Mouse (Mus musculus) large intestine, adult 2 months (tissue): ENCODE measurements around the gene Trim38. TPM values are rescaled to one million over a fixed set of nuclear protein-coding genes. Genes with fewer than 3 reads are reported as not detected.
"Not testable (repeated sequence)": the region's sequence is repeated elsewhere in the genome, so short reads cannot be mapped to it uniquely, and the experiment has no call there.

Experiments used
- DNase-seq: peaks from one replicate; pipeline ENCODE4 v3.0.0-alpha.2; 2012; ENCODE audit warnings: low read depth, low spot score
- whole genome bisulfite sequencing: fragments of 180-500 bp; shearing (Covaris S2); methylation state at CpG from one replicate; pipeline ENCODE4 v1.1.7; 2018; 5-methylcytosine and 5-hydroxymethylcytosine counted together
- polyA plus RNA-seq: library from polyadenylated mRNA; depleted of rRNA; stranded (reverse); fragments of >200 nt; gene quantifications from 2 replicates; pipeline ENCODE4 v1.2.3, GENCODE M21; 2012; rRNA removed

Gene Trim38
- 0.71 and 4.1 TPM in 2 replicates for polyA plus RNA-seq

GRCm38 (mm10) chr13:23769613-23770012 lies at the start of gene Trim38:
Gene Trim38, plus strand, starts transcription at chr13:23769913.
- WGBS = 93% methylated on average over 2 of the region's 2 CpGs
- not testable (repeated sequence) for DNase-seq

DNA sequence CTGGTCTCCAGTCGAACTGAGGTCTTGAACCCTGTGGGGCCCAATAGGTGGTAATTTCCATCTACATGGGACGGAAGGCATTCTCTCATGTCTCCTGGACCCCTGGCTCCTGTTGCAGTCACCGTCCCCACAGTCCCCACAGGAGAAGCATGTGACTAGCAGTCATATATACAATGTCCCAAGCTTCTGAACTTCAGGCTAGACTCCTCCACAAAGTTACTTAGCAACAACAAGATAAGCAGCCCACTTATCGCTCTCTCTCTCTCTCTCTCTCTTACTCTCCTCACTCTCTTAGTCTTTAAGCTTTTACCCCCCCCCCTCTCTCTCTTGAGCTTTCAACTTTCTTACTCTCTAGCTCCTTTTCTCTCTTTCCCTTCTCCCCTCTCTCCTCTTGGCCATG lies 45.5 kb upstream of the Trim38 start:
- WGBS = 91% methylated on average over 4 of the region's 4 CpGs
- DNase-seq = no peak

DNA sequence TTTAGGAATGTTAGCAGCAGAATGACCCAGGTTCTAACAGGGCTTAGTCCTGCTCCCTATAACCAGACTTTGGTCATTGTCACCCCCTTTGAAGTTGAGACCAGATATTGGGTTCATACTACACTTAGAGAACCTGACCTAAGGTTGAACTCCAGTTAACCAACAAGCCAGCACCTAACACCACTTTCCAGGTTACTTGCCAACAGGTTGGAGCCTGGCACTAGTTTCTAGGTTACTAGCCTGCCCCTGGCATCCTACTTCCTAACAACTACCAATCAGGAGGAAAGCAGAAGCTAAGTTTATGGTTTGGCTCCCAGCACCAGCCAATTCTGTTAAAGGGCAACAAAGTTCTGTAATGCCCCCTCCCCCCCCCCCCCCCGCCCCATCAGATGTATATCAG lies 44.5 kb upstream of the Trim38 start:
- no peak for DNase-seq
- 38% methylated on average over 1 of the region's 1 CpGs for WGBS

DNA sequence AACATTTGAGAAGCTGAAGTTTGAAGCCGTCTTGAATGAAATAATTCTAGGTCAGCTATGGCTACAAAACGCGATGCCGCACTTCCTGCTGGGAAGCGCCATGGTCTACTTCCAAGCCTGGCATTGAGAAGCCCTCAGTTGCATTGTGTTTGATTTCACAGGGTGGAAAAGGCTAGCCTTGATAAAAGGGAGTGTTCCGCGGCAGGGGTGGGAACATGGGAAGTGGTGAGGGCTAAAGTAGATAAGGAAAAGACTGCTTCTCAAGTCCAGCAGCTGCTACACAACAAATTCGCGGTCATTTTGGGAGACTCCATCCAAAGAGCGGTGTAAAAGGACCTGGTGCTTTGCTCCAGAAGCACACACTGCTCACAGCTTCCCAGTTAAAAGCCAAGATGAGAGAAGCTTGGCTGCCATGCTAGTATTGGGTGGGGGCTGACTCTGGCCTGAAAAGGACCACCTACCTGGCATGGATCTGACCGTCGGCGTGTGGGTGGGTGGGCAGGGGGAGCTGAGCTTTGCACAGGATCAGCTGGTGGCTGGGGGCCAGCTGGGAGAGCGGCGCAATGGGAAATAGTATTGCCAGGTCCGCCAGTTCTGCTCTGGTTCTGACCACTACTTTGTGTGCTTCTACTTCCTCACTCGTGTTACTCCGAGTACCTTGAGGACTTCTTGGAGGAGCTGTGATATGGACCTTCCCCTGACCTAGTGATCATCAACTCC lies 41.1 kb upstream of the Trim38 start:
- 88% methylated on average over 18 of the region's 18 CpGs for WGBS
- no peak for DNase-seq

- DNase-seq = no peak
- WGBS = 88% methylated on average over 9 of the region's 9 CpGs
These were observed 40.6 kb upstream of the Trim38 start for GRCm38 (mm10) chr13:23729192-23729525.

DNA sequence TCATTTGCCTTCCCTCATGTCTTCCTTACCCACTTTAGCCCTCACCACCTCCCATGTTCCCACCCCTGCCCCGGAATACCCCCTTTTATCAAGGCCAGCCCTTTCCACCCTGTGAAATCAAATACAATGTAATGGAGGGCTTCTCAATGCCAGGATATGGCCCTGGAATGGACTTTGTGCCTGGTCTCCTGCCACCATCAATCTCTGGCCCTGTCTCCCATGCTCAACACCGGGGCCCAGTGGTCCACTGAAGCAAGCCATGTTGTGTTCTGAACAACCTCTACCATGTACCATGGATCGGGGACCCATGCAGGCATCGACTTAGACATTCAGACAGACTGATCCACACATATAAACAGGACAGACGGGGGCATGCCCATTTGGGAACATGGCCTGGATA lies 40.0 kb upstream of the Trim38 start:
- WGBS = 90% methylated on average over 5 of the region's 5 CpGs
- no peak for DNase-seq

GRCm38 (mm10) chr13:23730479-23730878 lies 39.2 kb upstream of the Trim38 start:
- 20% methylated on average over 8 of the region's 8 CpGs for WGBS
- DNase-seq = peak; percentile 87

DNA sequence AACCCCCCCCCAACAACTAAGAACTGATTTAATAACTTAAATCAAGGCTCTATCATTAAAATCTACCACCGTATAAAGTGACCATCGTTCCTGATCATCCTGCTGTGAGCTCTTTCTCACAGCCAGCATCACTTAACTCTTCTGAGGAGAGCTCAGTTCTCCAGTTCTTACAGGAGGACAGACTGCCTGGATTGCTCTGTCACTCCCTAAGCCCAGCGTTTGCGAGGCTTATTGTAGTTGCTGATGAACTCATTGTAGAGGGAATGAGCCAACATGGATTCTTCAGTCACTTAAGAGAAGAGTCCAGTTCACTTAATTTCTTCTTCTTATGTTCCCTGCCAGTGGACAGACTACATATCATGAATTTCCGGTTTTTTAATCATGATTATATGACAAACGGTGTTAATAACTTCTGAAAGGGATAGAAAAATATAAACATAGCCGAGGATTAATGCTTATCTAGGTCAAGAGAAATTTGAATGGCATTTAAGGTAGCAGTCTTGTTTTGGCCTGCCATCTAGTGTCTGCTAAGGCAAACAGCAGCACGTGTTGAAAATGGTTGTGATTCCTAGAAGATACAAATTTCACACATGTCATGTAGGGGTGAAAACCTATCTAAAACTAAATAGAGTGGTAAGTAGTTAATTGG lies 37.4 kb upstream of the Trim38 start:
- WGBS = 22% methylated on average over 8 of the region's 8 CpGs
- no peak for DNase-seq

- no peak for DNase-seq
- 89% methylated on average over 5 of the region's 5 CpGs for WGBS
These were observed 32.6 kb upstream of the Trim38 start for GRCm38 (mm10) chr13:23737091-23737490.

DNA sequence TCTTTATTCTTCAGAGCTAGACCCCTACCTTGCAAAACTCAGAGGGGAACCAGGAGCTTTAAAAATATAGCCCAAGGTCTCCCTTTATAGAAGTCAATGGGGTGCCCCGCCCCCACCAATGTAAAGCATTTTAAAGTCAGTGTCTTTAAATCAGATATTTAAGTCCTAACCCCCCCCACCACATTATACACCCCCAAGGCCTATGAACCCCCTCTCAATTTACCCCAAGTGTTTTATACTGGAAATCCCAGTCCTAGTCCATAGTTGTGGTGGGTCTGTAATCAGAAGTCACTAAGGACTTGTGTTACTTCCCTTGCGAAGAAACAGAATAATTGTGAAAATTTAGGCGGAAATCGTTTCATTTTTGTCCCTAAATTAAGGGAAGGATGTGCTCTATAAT lies 31.7 kb upstream of the Trim38 start:
- WGBS = 28% methylated on average over 4 of the region's 4 CpGs
- DNase-seq = no peak

DNA sequence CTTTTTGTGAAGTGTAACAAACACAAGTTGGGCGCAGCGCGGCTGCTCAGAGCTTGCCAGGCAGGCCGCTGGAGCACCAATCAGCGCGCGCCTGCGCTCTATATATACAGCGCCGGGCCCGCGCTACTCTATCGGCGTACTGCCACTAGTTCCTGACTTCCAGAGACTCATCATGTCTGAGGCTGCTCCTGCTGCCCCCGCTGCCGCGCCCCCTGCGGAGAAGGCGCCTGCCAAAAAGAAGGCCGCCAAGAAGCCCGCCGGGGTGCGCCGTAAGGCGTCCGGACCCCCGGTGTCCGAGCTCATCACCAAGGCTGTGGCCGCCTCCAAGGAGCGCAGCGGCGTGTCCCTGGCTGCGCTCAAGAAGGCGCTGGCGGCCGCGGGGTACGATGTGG lies 31.0 kb upstream of the Trim38 start, which contains the start of gene Hist1h1c:
Hist1h1c (plus strand) TSS at position 132 of the 392 bp plus-strand sequence.
- DNase-seq = no peak
- WGBS = under 1% methylated on average over 38 of the region's 38 CpGs

DNA sequence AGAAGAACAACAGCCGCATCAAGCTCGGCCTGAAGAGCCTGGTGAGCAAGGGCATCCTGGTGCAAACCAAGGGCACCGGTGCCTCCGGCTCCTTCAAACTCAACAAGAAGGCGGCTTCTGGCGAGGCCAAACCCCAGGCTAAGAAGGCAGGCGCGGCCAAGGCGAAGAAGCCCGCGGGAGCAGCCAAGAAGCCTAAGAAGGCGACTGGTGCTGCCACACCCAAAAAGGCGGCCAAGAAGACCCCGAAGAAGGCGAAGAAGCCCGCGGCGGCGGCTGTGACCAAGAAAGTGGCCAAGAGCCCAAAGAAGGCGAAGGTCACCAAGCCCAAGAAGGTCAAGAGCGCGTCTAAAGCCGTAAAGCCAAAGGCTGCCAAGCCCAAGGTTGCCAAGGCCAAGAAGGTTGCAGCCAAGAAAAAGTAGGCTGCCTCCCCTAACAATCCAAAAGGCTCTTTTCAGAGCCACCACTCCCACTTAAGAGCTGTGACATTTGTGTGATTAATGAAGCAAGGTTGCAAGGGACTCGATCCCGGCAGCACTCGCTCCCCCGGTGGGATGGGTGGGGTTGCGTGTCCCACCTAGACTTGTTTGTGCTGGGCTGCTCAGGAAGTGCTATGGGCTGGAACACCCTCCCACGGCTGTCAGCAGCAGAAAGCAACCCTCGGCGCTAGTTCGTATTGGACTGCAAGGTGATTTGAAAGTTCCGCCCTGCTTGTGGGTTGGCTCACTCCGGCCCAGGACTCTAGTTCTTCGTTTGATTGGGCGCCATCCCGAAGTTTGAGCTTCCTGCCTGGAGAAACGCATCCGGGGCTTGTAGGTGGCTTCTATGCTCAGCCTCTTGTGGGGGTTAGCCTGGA lies 30.4 kb upstream of the Trim38 start:
- DNase-seq = peak; percentile 84
- WGBS = under 1% methylated on average over 39 of the region's 39 CpGs

- DNase-seq = no peak
- WGBS = under 1% methylated on average over 14 of the region's 14 CpGs
These were observed 29.8 kb upstream of the Trim38 start for GRCm38 (mm10) chr13:23739922-23740252.

GRCm38 (mm10) chr13:23740256-23740840 lies 29.4 kb upstream of the Trim38 start:
- WGBS = 16% methylated on average over 13 of the region's 13 CpGs
- DNase-seq = no peak

DNA sequence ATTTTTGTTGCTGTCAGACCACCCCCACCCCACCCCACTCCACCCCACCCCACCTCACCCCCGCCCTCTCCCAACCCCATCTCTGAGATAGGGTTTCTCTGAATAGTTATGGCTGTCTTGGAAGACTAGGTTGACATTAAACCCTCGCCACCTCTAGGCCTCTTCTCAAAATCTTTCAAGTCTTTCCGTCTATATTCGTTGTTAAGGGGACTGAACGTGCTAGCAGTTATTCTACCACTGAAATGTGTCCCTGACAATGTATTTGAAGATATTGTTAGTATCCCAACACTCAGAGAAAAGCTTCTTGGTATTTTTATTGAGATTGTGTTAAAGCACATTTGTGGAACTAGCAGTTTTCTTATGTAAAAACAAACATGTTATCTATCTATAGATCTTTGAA lies 28.8 kb upstream of the Trim38 start:
- 56% methylated on average over 5 of the region's 5 CpGs for WGBS
- no peak for DNase-seq

GRCm38 (mm10) chr13:23742007-23742406 lies 27.7 kb upstream of the Trim38 start:
- no peak for DNase-seq

DNA sequence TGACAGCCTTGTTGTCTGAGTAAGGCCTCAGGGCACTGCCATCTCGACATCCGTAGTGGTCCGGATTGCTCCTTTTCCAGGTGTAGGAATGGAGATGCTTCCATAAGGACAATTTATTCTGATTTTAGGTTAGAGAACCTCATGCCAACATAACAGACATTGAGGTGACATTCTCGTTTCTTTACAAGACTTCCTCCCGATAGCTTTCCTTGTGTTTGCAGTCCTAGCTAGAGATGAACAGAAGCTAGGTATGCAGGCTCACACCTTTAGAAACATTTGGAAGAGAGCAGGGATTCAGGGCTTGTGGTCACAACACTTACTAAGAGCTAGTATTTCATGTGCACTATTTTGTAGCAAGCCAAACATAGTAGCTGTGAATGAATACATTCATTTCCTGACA lies 26.5 kb upstream of the Trim38 start:
- 84% methylated on average over 5 of the region's 5 CpGs for WGBS
- DNase-seq = no peak

DNA sequence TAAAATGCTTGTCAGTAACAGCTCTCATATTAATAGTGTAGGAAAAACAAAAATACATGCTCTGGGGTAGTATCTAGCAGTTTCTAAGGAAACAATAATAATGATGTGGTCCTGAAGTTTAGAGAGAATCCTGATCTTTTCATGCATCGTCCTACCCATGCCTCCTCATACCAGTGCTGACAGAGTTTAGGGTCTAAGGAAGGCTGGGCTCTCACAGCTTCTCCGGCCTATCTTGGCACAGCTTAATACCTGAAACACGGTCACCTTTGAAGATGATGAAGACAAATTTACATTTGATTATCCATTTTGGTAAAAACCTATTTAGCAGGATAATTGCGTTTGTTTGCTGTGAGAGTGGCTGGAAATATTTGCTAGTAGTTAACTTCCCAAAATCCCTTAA lies 25.8 kb upstream of the Trim38 start:
- 45% methylated on average over 4 of the region's 4 CpGs for WGBS
- no peak for DNase-seq

DNA sequence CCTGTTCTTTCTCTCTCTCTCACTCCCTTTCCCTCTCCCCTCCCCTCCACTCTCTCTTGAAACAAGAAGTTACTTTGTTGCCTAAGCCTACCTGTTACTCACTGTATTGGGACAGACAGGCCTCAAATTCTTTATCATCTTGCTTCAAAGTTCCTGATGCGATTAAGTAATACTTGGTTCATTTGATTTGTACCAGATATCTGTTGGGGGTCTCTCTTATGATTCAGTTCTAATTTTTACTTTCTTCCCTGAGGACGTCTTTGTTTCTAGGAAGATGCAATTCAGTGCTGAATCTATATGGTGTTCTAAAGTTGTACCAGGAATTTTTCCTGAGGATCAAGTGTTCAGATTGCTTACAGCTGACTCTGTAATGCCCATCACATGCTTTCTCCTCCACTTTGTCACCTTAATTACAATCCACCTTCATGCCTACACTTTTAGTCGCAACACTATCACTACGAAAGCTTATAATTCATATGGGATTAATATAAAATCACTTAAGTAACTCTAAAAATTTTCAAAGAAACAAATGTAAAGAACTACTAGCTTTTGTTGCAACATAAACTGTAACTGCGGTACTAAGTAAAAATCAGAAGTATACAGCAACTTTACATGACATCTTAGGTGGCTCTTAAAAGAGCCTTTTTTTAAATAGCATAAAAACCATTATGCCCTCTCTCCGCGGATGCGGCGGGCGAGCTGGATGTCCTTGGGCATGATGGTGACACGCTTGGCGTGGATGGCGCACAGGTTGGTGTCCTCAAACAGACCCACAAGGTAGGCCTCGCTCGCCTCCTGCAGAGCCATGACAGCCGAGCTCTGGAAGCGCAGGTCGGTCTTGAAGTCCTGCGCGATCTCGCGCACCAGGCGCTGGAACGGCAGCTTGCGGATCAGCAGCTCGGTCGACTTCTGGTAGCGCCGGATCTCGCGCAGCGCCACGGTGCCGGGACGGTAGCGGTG lies 25.0 kb upstream of the Trim38 start:
- 3% methylated on average over 21 of the region's 36 CpGs for WGBS
- DNase-seq = no peak
